ENCODE assay signal across 1 mouse cellular context in the genomic region with DNA sequence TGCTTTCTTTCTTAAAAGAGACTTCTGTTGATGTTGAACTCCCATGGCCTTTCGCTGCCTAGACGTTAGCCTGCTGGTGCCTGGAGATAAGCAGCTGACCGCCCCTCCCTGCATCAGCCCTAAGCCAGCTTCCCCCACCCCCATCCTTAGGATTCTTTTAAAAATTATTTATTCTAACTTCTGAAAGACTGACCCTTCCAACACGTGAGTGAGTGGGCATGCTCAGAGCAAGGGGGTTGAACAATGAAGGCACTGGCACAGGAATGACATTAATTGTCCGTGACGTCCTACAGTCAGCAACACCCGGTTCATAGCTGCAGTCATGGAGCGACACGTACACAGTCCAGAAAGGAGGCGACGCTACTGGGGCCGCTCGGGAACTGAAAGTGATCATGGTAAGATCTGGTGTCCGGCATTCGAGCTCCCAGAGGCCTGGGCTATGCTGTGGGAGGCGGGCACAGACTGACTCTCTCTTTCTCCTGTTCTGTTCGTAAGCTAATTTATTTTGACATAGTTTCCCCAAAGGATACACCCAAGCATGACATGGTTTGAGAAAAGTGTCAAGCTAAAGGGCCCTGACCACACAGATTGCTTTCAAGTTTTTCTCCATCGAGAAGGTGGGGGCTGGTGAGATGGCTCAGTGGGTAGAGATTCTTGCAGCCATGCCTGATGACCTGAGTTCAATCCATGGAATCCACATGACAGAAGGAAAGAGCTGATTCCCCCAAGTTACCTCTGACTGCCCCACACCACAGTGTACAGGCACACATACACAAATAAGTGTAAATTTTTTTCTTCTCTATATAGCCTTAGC.
A peak's percentile ranks its signal among the peaks of the same experiment; 100 is the strongest.
TF ChIP-seq lines count a peak whose summit lies in the region.

No protein-coding gene starts in this region.

TF ChIP-seq in MEL, 35 proteins besides CTCF, POLR2A, EP300 and RAD21 (continued from another document):
- TF ChIP-seq USF1 (IDR thresholded peaks at IDR 0.05; ENCODE audit: low read depth, low read length) (0 out of 2 replicates have a peak, but pooled peaks have one; percentile 16), TBP (IDR thresholded peaks at IDR 0.05; ENCODE audit: low read depth, low read length) (0 out of 2 replicates have a peak, but pooled peaks have one; percentile 22), ETS1 (IDR thresholded peaks at IDR 0.05; ENCODE audit: low read depth, low read length) (peak; percentile 78), ZNF384 (IDR thresholded peaks at IDR 0.05; ENCODE audit: low read depth, low read length) (no peak), CHD1 (IDR thresholded peaks at IDR 0.05; ENCODE audit: low read depth, low read length) (peak; percentile 81; the same call in 1 of the 2 replicates), CHD2 (IDR thresholded peaks at IDR 0.05; ENCODE audit: low read length) (peak; percentile 55), ELF1 (IDR thresholded peaks at IDR 0.05; ENCODE audit: low read depth, low read length) (no peak), NRF1 (IDR thresholded peaks at IDR 0.05; ENCODE audit: insufficient read depth, low read depth, low read length, poor library complexity, severe bottlenecking) (0 out of 2 replicates have a peak, but pooled peaks have one; percentile 37), GATA1 (IDR thresholded peaks at IDR 0.05; ENCODE audit: low read depth, low read length) (peak; percentile 86), UBTF (IDR thresholded peaks at IDR 0.05; ENCODE audit: borderline replicate concordance, insufficient read depth, low read depth, low read length) (no peak), MXI1 (IDR thresholded peaks at IDR 0.05; ENCODE audit: low read depth, low read length) (peak; percentile 64), TAL1 (IDR thresholded peaks at IDR 0.05; ENCODE audit: low read length) (peak; percentile 80)
